Mouse (Mus musculus): ENCODE data around the gene Cer1. TPM values are rescaled to one million over a fixed set of nuclear protein-coding genes. Genes with fewer than 3 reads are reported as not detected.

Gene Cer1
- polyA plus RNA-seq, 1 experiment from 2014 or later: 0.29 TPM

- Histone ChIP-seq H3K27me3 (ENCODE audit: low read depth, poor library complexity, severe bottlenecking) (no peaks in the 10 kb centered on the region), H3K9me3 (replicated peaks) (no peaks in the 10 kb centered on the region), H3K36me3 (no peaks in the 10 kb centered on the region), H3K4me1 (peaks cover 23% of the 10 kb centered on the region), H3K4me3 (no peak overlapping the region), H3K27ac (peak overlapping the region; percentile 78)
- peak; percentile 54 for DNase-seq (ENCODE audit: low spot score)
- WGBS: 51% methylated on average over 7 of the region's 7 CpGs
Measured at GRCm38 (mm10) chr4:82891049-82891448, 6.1 kb upstream of the Cer1 start.

DNA sequence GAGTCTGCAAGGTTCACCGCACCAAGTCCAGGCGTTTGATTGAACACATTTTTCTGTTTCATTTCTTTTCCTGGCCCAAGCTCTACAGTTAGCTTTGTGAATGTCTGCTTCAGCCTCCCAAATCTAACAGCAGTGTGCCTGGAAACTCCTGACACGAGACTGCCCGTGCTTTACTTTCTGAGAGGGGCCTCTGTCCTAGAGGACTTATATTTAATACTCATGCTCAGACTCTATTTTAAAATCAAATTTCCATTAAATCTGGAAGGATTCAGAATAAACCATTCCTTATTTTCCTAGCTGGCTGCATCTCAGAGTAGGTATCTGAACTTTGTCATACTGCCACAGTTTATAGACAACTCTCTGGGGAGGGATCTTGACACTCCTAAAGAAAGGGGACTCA, 5.6 kb upstream of the Cer1 start:
- Histone ChIP-seq H3K27ac (peak overlapping the region; percentile 78), H3K4me1 (peaks cover 23% of the 10 kb centered on the region), H3K36me3 (no peaks in the 10 kb centered on the region), H3K4me3 (no peak overlapping the region), H3K27me3 (ENCODE audit: low read depth, poor library complexity, severe bottlenecking) (no peaks in the 10 kb centered on the region), H3K9me3 (replicated peaks) (no peaks in the 10 kb centered on the region)
- WGBS: 91% methylated on average over 4 of the region's 4 CpGs
- no peak for DNase-seq (ENCODE audit: low spot score)

GRCm38 (mm10) chr4:82886148-82886547, 1.2 kb upstream of the Cer1 start:
- Histone ChIP-seq H3K4me1 (peaks cover 20% of the 10 kb centered on the region), H3K27ac (no peak overlapping the region), H3K27me3 (ENCODE audit: low read depth, poor library complexity, severe bottlenecking) (no peaks in the 10 kb centered on the region), H3K9me3 (replicated peaks) (no peaks in the 10 kb centered on the region), H3K4me3 (no peak overlapping the region), H3K36me3 (no peaks in the 10 kb centered on the region)
- 65% methylated on average over 2 of the region's 2 CpGs for WGBS
- DNase-seq (ENCODE audit: low spot score): no peak

DNA sequence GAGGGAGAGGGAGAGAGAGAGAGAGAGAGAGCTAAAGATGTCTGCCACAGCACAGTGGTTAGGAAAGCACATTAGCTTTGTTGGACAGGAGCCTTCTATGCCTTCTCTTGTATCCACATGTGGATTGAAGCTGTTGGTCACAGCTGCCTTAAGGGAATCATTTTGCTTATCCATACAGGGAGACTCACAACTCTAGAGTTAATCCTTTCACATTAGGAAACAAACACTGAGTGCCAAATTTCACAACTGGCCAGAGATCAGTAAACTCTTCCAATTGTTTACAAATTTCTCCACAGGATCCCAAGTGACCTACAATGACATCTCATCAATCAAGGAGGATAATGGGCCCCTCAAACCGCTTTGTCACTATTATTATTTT, 576 bp upstream of the Cer1 start:
- WGBS: 33% methylated on average over 1 of the region's 1 CpGs
- Histone ChIP-seq H3K27me3 (ENCODE audit: low read depth, poor library complexity, severe bottlenecking) (no peaks in the 10 kb centered on the region), H3K27ac (no peak overlapping the region), H3K9me3 (replicated peaks) (no peaks in the 10 kb centered on the region), H3K4me1 (peaks cover 14% of the 10 kb centered on the region), H3K36me3 (no peaks in the 10 kb centered on the region), H3K4me3 (no peak overlapping the region)
- DNase-seq (ENCODE audit: low spot score): no peak

DNA sequence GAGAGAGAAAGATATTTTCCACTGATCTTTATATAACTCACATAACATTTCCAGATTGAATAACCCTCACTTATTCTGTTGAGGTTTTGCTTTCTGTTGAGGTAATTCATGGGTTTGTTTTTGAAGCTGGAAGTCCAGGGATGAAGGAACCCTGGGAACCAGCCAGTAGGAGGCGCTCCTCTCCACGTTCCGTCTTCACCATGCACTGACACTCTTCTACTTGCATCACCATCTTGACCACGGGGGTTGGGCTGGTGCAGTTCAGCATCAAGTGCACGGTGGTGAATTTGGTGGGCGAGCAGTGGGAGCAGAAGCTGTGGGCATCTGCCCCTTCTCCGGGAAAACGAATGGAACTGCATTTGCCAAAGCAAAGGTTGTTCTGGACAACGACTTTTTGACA, 2.4 kb downstream of the Cer1 start:
- WGBS: 81% methylated on average over 9 of the region's 9 CpGs
- no peaks in the 10 kb centered on the region for H3K9me3 ChIP-seq (replicated peaks)
- no peak overlapping the region for H3K27ac ChIP-seq
- no peak overlapping the region for H3K4me3 ChIP-seq
- H3K4me1 ChIP-seq: peaks cover 8% of the 10 kb centered on the region; the same call in 1 of the 2 replicates
- DNase-seq (ENCODE audit: low spot score): no peak
- H3K27me3 ChIP-seq (ENCODE audit: low read depth, poor library complexity, severe bottlenecking): no peaks in the 10 kb centered on the region
- no peaks in the 10 kb centered on the region for H3K36me3 ChIP-seq

DNA sequence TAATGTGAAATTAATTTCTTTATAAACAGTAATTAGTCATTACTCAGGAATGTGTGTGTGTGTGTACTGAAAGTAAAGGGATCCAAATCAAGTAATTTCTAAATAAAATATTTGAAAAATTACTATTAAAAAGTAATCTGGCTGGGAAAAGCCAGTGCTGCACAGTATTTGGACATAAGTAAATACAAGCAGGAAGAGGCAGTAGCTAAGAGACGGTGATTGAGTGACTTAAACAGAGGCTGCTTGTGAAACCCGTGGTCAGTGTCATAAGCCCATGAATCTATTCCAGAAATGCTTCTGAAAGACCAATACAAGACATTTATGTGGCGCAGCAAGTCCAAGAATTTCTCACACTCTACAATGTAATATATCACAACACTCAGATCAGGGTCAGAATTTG, 3.6 kb downstream of the Cer1 start:
- Histone ChIP-seq H3K27ac (no peak overlapping the region), H3K9me3 (replicated peaks) (no peaks in the 10 kb centered on the region), H3K4me1 (peaks cover 8% of the 10 kb centered on the region; the same call in 1 of the 2 replicates), H3K4me3 (no peak overlapping the region), H3K27me3 (ENCODE audit: low read depth, poor library complexity, severe bottlenecking) (no peaks in the 10 kb centered on the region), H3K36me3 (no peaks in the 10 kb centered on the region)
- no peak for DNase-seq (ENCODE audit: low spot score)
- 85% methylated on average over 3 of the region's 3 CpGs for WGBS

- Histone ChIP-seq H3K27me3 (ENCODE audit: low read depth, poor library complexity, severe bottlenecking) (no peaks in the 10 kb centered on the region), H3K36me3 (no peaks in the 10 kb centered on the region), H3K4me1 (peaks cover 8% of the 10 kb centered on the region; the same call in 1 of the 2 replicates), H3K27ac (no peak overlapping the region), H3K4me3 (no peak overlapping the region), H3K9me3 (replicated peaks) (no peaks in the 10 kb centered on the region)
- 87% methylated on average over 2 of the region's 2 CpGs for WGBS
- DNase-seq (ENCODE audit: low spot score): no peak
Measured at GRCm38 (mm10) chr4:82880243-82880642, 4.7 kb downstream of the Cer1 start.

DNA sequence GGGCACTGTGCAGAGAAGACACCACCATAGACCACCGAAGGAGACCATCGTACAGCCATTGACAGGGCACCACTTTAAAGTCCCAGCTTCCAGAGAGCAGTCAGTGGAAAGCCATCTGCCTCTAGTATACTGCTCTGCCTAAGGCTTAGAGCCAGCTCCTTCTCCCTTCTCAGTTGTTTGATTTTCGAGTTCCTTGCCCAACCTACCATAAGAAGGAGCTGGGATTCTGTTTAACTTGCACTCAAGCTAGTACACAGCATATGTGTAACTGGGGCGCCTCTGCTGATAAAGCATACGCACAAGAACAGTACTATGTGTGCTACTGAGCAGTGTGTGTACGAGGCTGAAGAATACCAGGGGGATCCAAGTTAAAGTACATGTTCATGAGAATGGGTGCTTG, 5.8 kb downstream of the Cer1 start:
- no peak for DNase-seq (ENCODE audit: low spot score)
- 91% methylated on average over 6 of the region's 6 CpGs for WGBS
- Histone ChIP-seq H3K27me3 (ENCODE audit: low read depth, poor library complexity, severe bottlenecking) (no peaks in the 10 kb centered on the region), H3K9me3 (replicated peaks) (no peaks in the 10 kb centered on the region), H3K4me1 (no peaks in the 10 kb centered on the region; the same call in 1 of the 2 replicates), H3K36me3 (no peaks in the 10 kb centered on the region), H3K4me3 (no peak overlapping the region), H3K27ac (no peak overlapping the region)

DNA sequence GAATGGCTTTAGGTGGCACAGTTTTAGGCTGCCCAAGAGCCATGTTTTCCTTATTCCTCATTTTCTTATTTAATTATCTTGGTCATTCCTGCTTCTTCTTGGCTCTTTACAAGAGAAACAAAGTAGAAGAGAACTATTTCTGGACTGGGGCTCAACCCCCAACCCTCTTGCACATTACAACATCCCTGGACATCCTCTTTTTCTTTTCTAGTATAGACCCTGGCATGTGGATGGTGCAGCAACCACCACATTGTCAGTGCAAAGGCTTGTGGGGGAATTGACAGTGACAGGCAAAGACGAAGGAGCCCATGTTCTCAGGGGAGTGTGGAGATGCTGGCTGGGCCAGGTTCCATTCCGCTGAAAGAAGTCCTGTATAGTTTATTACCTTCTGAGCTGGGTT, 8.3 kb downstream of the Cer1 start:
- 88% methylated on average over 2 of the region's 2 CpGs for WGBS
- no peaks in the 10 kb centered on the region for H3K36me3 ChIP-seq
- no peaks in the 10 kb centered on the region; the same call in 1 of the 2 replicates for H3K4me1 ChIP-seq
- no peak overlapping the region for H3K4me3 ChIP-seq
- H3K27ac ChIP-seq: no peak overlapping the region
- no peaks in the 10 kb centered on the region for H3K27me3 ChIP-seq (ENCODE audit: low read depth, poor library complexity, severe bottlenecking)
- no peaks in the 10 kb centered on the region for H3K9me3 ChIP-seq (replicated peaks)
- DNase-seq (ENCODE audit: low spot score): no peak

- no peak overlapping the region for H3K4me3 ChIP-seq
- no peaks in the 10 kb centered on the region for H3K9me3 ChIP-seq (replicated peaks)
- no peaks in the 10 kb centered on the region for H3K36me3 ChIP-seq
- no peak for DNase-seq (ENCODE audit: low spot score)
- H3K4me1 ChIP-seq: no peaks in the 10 kb centered on the region; the same call in 1 of the 2 replicates
- no peaks in the 10 kb centered on the region for H3K27me3 ChIP-seq (ENCODE audit: low read depth, poor library complexity, severe bottlenecking)
- WGBS: 72% methylated on average over 4 of the region's 4 CpGs
- no peak overlapping the region for H3K27ac ChIP-seq
Measured at GRCm38 (mm10) chr4:82875532-82875931, 9.4 kb downstream of the Cer1 start.

DNA sequence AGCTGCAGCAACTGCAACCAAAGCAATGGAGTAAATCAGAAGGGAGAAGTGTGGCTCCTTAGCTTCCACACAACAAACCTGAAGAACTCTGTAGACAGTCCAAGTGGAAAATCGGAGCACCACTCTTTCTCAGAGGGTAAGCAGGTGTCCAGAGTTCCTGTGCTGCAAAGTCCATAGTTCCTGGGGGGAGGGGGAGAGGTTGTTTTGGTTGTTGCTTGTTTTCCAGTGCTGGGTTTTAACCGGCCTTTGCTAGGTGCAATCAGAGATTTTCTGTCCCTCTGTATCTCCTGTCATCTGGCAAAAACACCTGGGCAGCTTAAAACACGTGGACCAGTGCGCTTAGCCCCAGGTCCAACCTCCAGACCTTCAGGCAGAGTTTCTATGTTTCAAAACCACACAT, 10.2 kb downstream of the Cer1 start:
- Histone ChIP-seq H3K27me3 (ENCODE audit: low read depth, poor library complexity, severe bottlenecking) (no peaks in the 10 kb centered on the region), H3K4me3 (no peak overlapping the region), H3K27ac (no peak overlapping the region), H3K36me3 (no peaks in the 10 kb centered on the region), H3K9me3 (replicated peaks) (no peaks in the 10 kb centered on the region), H3K4me1 (no peaks in the 10 kb centered on the region; the same call in 1 of the 2 replicates)
- DNase-seq (ENCODE audit: low spot score): no peak
- WGBS: 69% methylated on average over 4 of the region's 4 CpGs

GRCm38 (mm10) chr4:82872548-82872947, 12.4 kb downstream of the Cer1 start:
- no peak overlapping the region for H3K27ac ChIP-seq

DNA sequence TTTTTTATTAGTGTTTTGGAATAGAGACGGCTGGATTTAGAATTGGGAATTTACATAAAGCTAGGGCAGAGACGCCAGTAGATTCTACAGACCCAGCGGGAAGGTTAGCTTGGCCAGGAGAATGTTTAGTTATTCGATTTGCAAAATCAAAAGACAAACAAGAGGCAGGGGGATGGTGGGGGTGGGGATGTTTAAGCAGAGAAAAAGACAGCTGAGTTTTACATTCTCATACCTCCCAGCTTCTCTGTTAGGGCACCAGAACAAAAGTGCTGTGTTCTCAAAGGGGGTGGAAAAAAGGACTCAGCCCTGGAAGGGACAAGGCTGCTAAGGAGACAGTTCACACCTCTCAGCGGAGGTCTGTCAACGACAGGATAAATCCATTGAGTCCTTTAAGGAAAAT, 12.8 kb downstream of the Cer1 start:
- no peaks in the 10 kb centered on the region for H3K27me3 ChIP-seq (ENCODE audit: low read depth, poor library complexity, severe bottlenecking)
- H3K4me1 ChIP-seq: no peaks in the 10 kb centered on the region; the same call in 1 of the 2 replicates
- no peaks in the 10 kb centered on the region for H3K36me3 ChIP-seq
- H3K27ac ChIP-seq: no peak overlapping the region
- WGBS: 59% methylated on average over 6 of the region's 6 CpGs
- H3K4me3 ChIP-seq: no peak overlapping the region
- H3K9me3 ChIP-seq (replicated peaks): no peaks in the 10 kb centered on the region
- DNase-seq (ENCODE audit: low spot score): no peak

More at GRCm38 (mm10) chr4:82872548-82872947, 12.4 kb downstream of the Cer1 start:
- no peak for DNase-seq (ENCODE audit: low spot score)
- Histone ChIP-seq H3K27me3 (ENCODE audit: low read depth, poor library complexity, severe bottlenecking) (no peaks in the 10 kb centered on the region), H3K9me3 (replicated peaks) (no peaks in the 10 kb centered on the region), H3K36me3 (no peaks in the 10 kb centered on the region), H3K4me3 (no peak overlapping the region), H3K4me1 (no peaks in the 10 kb centered on the region; the same call in 1 of the 2 replicates)
- WGBS: 88% methylated on average over 4 of the region's 4 CpGs

DNA sequence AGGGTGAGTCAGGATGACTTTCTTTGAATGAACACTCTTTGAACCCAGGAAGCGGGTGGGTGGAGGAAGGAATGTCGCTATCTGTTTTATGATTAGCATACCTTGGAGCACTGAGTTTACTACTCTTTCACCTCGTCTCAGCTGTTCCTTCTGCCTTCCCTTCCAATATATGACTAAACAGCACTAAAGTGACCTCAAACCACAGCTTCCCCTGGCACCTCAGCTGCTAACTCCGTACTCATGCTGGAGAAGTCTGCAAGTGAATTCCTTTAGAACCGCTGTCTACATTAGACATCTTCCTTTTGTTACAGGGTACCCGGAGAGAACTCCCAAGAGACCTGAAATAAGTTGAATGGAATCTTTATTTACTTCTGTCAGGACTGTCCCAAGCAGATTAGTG, 14.0 kb downstream of the Cer1 start:
- H3K27me3 ChIP-seq (ENCODE audit: low read depth, poor library complexity, severe bottlenecking): no peaks in the 10 kb centered on the region
- WGBS: 82% methylated on average over 6 of the region's 6 CpGs

More for the DNA sequence above, 14.0 kb downstream of the Cer1 start:
- H3K9me3 ChIP-seq (replicated peaks): no peaks in the 10 kb centered on the region
- no peak overlapping the region for H3K27ac ChIP-seq
- no peak for DNase-seq (ENCODE audit: low spot score)
- no peak overlapping the region for H3K4me3 ChIP-seq
- no peaks in the 10 kb centered on the region; the same call in 1 of the 2 replicates for H3K4me1 ChIP-seq
- no peaks in the 10 kb centered on the region for H3K36me3 ChIP-seq
